Mouse (Mus musculus) heart, embryonic 12.5 days (tissue): ENCODE measurements around the gene Oxct1. TPM values are rescaled to one million over a fixed set of nuclear protein-coding genes. Genes with fewer than 3 reads are reported as not detected.

Source experiments
- ATAC-seq: fragments of 200-750 bp; cut with Nextera tagmentation; 2 replicates; pipeline ENCODE4 v1.8.0; 2017; ENCODE audit warnings: moderate TSS enrichment, moderate library complexity; ENCODE audit not compliant: insufficient number of reproducible peaks, low FRiP score
- H3K27ac ChIP-seq: fragments of 300-500 bp; sonication (generic); 2 replicates; pipeline ENCODE4 v1.5.1; 2016; ENCODE audit warnings: mild to moderate bottlenecking, moderate library complexity; ENCODE audit not compliant: poor library complexity, severe bottlenecking
- H3K27me3 ChIP-seq: fragments of 300-500 bp; sonication (generic); replicated peaks from 2 replicates; pipeline ENCODE4 v1.6.1; 2016; ENCODE audit warnings: mild to moderate bottlenecking, moderate library complexity
- H3K36me3 ChIP-seq: fragments of 300-500 bp; sonication (generic); 2 replicates; pipeline ENCODE4 v1.6.1; 2016; ENCODE audit warnings: mild to moderate bottlenecking, moderate library complexity
- H3K4me1 ChIP-seq: fragments of 300-500 bp; sonication (generic); replicated peaks from 2 replicates; pipeline ENCODE4 v1.6.1; 2016; ENCODE audit warnings: mild to moderate bottlenecking
- H3K4me2 ChIP-seq: fragments of 300-500 bp; sonication (generic); 2 replicates; pipeline ENCODE4 v1.6.1; 2016; ENCODE audit warnings: mild to moderate bottlenecking, moderate library complexity
- H3K4me3 ChIP-seq: fragments of 300-500 bp; sonication (generic); 2 replicates; pipeline ENCODE4 v1.5.1; 2016; ENCODE audit warnings: mild to moderate bottlenecking
- H3K9ac ChIP-seq: fragments of 300-500 bp; sonication (generic); 2 replicates; pipeline ENCODE4 v1.6.1; 2016; ENCODE audit warnings: mild to moderate bottlenecking, moderate library complexity
- H3K9me3 ChIP-seq: fragments of 300-500 bp; sonication (generic); replicated peaks from 2 replicates; pipeline ENCODE4 v1.6.1; 2016; ENCODE audit warnings: mild to moderate bottlenecking, moderate library complexity
- whole genome bisulfite sequencing: fragments of 180-500 bp; shearing (Covaris S2); methylation state at CpG from one replicate; pipeline ENCODE4 v1.1.7; 2016; 5-methylcytosine and 5-hydroxymethylcytosine counted together
- polyA plus RNA-seq: library from polyadenylated mRNA; unstranded; fragments of >200 nt; fragmentation: Nextera tagmentation; extraction: Ambion mirVana; gene quantifications from 2 replicates; pipeline ENCODE4 v1.2.1, GENCODE M21; 2016

Oxct1 gene
- polyA plus RNA-seq, 1 experiment from 2014 or later: 335 TPM

DNA sequence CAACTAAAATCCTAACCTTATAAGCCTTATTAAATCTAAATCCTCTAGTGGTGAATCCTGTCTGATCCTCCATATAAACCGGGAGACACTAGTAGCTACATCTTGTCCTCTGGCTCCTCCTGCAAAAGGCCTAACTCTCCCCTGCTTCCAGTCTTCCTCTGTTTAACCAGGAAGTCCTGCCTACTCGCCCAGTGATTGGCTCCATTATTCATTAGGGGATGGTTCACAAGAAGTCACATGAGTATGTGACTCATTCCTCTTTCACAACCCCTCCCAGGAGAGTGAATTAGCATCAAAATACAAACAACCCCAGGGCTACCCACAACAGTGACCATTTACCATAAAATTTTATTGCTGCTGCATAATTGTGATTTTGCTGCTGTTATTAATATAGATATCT is 27.0 kb upstream of the Oxct1 start:
- H3K27ac ChIP-seq: no peak overlapping the region
- ATAC-seq: no peak

DNA sequence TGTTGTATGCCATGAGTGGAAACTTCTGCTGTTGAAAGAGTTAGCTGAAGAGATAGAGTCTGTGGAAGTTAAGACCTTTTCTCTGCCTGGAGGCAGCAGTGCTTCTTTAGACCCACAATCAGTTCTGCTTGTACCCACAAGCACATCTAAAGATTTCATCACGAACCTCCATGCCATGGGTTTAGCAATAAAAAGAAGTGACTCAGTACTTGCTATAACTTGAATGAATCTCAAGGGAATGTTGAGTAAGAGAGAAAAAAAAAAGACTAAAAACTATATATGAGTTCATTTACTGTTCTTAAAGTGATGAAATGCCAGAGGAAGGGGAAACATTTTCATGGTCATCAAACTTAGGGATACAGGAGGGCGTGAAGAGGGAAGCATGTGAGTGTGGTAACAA is 25.6 kb upstream of the Oxct1 start:
- ATAC-seq: no peak

More for the DNA sequence above, 27.0 kb upstream of the Oxct1 start:
- Histone ChIP-seq H3K36me3 (no peaks in the 10 kb centered on the region), H3K27me3 (no peaks in the 10 kb centered on the region), H3K4me3 (no peak overlapping the region), H3K4me2 (no peak overlapping the region), H3K9ac (no peak overlapping the region), H3K9me3 (no peaks in the 10 kb centered on the region), H3K4me1 (0 out of 2 replicates have a peak, but pooled peaks cover 5% of the 10 kb centered on the region)
- WGBS: 72% methylated on average over 2 of the region's 2 CpGs

DNA sequence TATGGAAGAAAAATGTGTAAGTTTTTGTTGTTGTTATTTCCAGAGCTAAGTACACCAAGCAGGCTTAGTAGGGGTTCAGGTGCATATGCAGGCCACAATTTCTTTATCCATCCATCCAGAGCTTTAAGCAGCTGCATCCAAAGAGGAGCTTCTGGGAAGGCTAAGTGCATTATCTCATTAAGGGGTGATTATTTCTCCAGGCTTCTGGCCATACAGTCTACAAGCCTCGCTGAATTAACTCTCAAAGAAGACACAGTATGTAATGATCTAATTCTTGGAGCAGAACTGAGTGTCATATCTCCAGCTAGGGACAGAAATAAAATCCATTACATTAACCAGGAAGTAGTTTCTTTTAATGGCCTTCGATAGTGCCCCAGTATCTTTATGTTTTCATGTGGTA is 12.3 kb upstream of the Oxct1 start:
- Histone ChIP-seq H3K4me3 (no peak overlapping the region), H3K4me2 (no peak overlapping the region), H3K36me3 (no peaks in the 10 kb centered on the region), H3K9ac (no peak overlapping the region), H3K4me1 (no peaks in the 10 kb centered on the region), H3K9me3 (no peaks in the 10 kb centered on the region), H3K27me3 (no peaks in the 10 kb centered on the region), H3K27ac (no peak overlapping the region)
- no peak for ATAC-seq
- WGBS: 61% methylated on average over 2 of the region's 2 CpGs

More for the DNA sequence above, 25.6 kb upstream of the Oxct1 start:
- 65% methylated on average over 2 of the region's 2 CpGs for WGBS
- Histone ChIP-seq H3K9ac (no peak overlapping the region), H3K9me3 (peaks cover 8% of the 10 kb centered on the region), H3K4me1 (0 out of 2 replicates have a peak, but pooled peaks cover 2% of the 10 kb centered on the region), H3K4me2 (no peak overlapping the region), H3K27me3 (no peaks in the 10 kb centered on the region), H3K36me3 (no peaks in the 10 kb centered on the region), H3K4me3 (no peak overlapping the region), H3K27ac (no peak overlapping the region)

GRCm38 (mm10) chr15:4020711-4021110 is 5.5 kb upstream of the Oxct1 start:
- 60% methylated on average over 4 of the region's 4 CpGs for WGBS
- no peak overlapping the region for H3K4me2 ChIP-seq
- no peak overlapping the region for H3K4me3 ChIP-seq
- no peak overlapping the region for H3K9ac ChIP-seq
- H3K27ac ChIP-seq: no peak overlapping the region
- H3K4me1 ChIP-seq: peaks cover 7% of the 10 kb centered on the region
- no peaks in the 10 kb centered on the region for H3K9me3 ChIP-seq
- H3K27me3 ChIP-seq: no peaks in the 10 kb centered on the region
- no peak for ATAC-seq
- H3K36me3 ChIP-seq: no peaks in the 10 kb centered on the region

- no peaks in the 10 kb centered on the region for H3K9me3 ChIP-seq
- H3K4me2 ChIP-seq: no peak overlapping the region
- WGBS: 77% methylated on average over 2 of the region's 2 CpGs
- no peak overlapping the region for H3K4me3 ChIP-seq
- no peaks in the 10 kb centered on the region for H3K36me3 ChIP-seq
- no peaks in the 10 kb centered on the region for H3K27me3 ChIP-seq
- H3K4me1 ChIP-seq: peaks cover 17% of the 10 kb centered on the region
- no peak for ATAC-seq
- no peak overlapping the region for H3K9ac ChIP-seq
- no peak overlapping the region for H3K27ac ChIP-seq
Observed at GRCm38 (mm10) chr15:4023747-4024146, 2.4 kb upstream of the Oxct1 start.

DNA sequence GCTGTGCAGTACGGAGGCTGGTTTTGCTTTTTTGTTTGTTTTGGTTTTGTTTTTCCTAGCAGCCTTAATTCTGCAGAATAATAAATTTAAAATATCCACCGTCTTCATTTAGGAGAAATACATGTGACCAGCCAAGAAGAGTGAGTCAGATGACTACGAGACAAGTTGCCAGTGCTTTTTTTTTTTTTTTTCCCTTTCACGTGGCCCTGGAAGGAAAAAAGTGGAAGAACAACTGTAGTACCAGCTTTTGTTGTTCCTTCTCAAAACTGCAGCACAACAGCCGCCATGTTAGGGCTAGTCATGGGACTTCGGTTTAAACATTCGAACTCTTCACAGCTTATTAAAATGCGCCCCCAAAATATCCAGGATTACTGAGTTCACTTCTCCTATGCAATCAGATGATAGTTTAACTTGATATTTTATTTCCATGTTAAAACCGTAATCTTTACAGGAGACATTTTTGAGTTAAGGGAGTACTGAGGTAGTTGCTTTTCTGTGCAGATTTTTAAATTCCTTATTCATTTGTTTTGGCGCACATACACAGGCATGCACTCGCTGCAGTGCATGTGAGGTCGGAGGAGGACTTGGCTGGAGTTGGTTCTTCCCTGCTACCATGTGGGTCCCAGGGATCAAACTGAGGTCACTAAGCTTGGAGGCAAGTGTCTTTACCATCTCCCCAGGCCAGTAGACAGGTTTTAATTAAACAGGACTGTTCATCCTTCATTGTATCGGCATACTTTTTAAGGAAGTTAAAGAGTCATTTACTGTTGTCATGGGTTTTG is 1.3 kb upstream of the Oxct1 start:
- 80% methylated on average over 13 of the region's 13 CpGs for WGBS

GRCm38 (mm10) chr15:4025508-4025904 is 677 bp upstream of the Oxct1 start:
- no peak for ATAC-seq
- peak overlapping the region; percentile 90 for H3K4me3 ChIP-seq
- H3K9ac ChIP-seq: 0 out of 2 replicates have a peak overlapping the region, but pooled peaks have one; percentile 94
- H3K4me1 ChIP-seq: peaks cover 17% of the 10 kb centered on the region
- no peaks in the 10 kb centered on the region for H3K36me3 ChIP-seq
- no peaks in the 10 kb centered on the region for H3K9me3 ChIP-seq
- WGBS: 46% methylated on average over 11 of the region's 11 CpGs
- peak overlapping the region; percentile 99 for H3K27ac ChIP-seq
- no peaks in the 10 kb centered on the region for H3K27me3 ChIP-seq
- peak overlapping the region; percentile 72 for H3K4me2 ChIP-seq

More for the DNA sequence above, 1.3 kb upstream of the Oxct1 start:
- H3K27ac ChIP-seq: no peak overlapping the region
- no peaks in the 10 kb centered on the region for H3K36me3 ChIP-seq
- peak overlapping the region; percentile 72; the same call in 1 of the 2 replicates for H3K4me2 ChIP-seq
- no peak for ATAC-seq
- H3K27me3 ChIP-seq: no peaks in the 10 kb centered on the region
- H3K9ac ChIP-seq: no peak overlapping the region
- no peak overlapping the region for H3K4me3 ChIP-seq
- no peaks in the 10 kb centered on the region for H3K9me3 ChIP-seq
- peaks cover 17% of the 10 kb centered on the region for H3K4me1 ChIP-seq

DNA sequence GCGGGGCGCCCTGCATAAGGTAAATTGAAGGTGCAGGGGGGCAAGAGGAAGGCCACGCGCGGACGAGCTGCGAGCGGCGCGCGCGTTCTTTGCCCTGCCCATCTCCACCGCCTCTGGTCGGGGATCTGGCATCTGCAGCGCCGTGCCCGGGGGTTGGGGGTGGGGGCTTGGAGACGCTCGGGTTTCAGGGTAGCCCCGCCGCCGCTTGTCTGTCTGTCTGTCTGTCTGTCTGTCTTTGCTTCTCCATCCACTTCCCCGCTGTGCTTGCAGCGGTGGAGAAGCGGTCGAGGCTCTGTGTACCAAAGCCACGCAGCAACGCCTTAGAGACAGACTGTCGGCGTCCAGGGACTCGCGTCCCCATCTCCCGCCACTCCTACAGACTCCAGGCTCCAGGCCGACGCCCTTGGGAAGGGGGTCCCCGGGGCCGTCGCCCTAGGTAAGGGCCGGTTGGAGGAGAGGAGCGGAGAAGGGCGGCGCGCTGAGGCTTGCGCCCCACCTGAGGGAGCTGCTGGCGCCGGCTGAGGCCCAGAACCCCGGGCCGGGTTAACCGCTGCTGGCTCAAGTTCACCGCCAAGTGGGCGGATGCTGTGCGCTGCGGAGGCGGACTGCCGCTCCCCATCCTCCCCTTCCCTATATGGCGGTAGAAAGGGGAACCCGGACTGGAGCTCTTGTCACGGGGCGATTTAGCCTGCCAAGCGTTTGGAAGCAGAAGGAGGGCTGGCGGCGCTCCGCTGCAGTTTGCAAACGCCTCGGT is 825 bp downstream of the Oxct1 start:
- under 1% methylated on average over 65 of the region's 65 CpGs for WGBS
- no peaks in the 10 kb centered on the region for H3K36me3 ChIP-seq

GRCm38 (mm10) chr15:4027671-4028410 is 1.7 kb downstream of the Oxct1 start:
- H3K9ac ChIP-seq: peak overlapping the region; percentile 94
- ATAC-seq: no peak
- H3K4me1 ChIP-seq: peaks cover 38% of the 10 kb centered on the region
- no peaks in the 10 kb centered on the region for H3K27me3 ChIP-seq
- peak overlapping the region; percentile 90 for H3K4me3 ChIP-seq
- peak overlapping the region; percentile 72 for H3K4me2 ChIP-seq
- WGBS: 5% methylated on average over 6 of the region's 6 CpGs
- H3K9me3 ChIP-seq: no peaks in the 10 kb centered on the region
- H3K36me3 ChIP-seq: no peaks in the 10 kb centered on the region
- peak overlapping the region; percentile 99 for H3K27ac ChIP-seq

More for the DNA sequence above, 825 bp downstream of the Oxct1 start:
- Histone ChIP-seq H3K4me1 (peaks cover 29% of the 10 kb centered on the region), H3K9ac (peak overlapping the region; percentile 94), H3K4me3 (peak overlapping the region; percentile 90), H3K9me3 (no peaks in the 10 kb centered on the region), H3K27me3 (no peaks in the 10 kb centered on the region), H3K27ac (peak overlapping the region; percentile 99), H3K4me2 (peak overlapping the region; percentile 72)
- peak; percentile 84 for ATAC-seq

DNA sequence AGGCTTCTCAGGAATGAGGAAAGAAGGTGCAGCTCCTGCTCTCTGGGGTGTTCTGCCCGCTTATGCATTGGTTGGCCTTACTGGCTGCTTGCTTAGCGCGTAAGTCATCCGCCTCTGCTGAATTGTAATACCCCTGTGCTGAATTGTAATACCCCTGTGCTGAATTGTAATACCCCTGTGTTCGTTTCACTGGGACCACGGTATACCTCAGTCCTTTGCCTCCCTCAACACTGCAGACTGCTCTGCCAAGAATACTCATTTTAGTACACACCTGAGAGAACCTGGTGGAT is 2.2 kb downstream of the Oxct1 start:
- Histone ChIP-seq H3K27ac (peak overlapping the region; percentile 99; the same call in 1 of the 2 replicates), H3K4me1 (peaks cover 43% of the 10 kb centered on the region), H3K4me2 (peak overlapping the region; percentile 72), H3K9me3 (no peaks in the 10 kb centered on the region), H3K36me3 (no peaks in the 10 kb centered on the region), H3K4me3 (0 out of 2 replicates have a peak overlapping the region, but pooled peaks have one; percentile 90), H3K27me3 (no peaks in the 10 kb centered on the region), H3K9ac (no peak overlapping the region)
- WGBS: 80% methylated on average over 6 of the region's 6 CpGs
- ATAC-seq: no peak

DNA sequence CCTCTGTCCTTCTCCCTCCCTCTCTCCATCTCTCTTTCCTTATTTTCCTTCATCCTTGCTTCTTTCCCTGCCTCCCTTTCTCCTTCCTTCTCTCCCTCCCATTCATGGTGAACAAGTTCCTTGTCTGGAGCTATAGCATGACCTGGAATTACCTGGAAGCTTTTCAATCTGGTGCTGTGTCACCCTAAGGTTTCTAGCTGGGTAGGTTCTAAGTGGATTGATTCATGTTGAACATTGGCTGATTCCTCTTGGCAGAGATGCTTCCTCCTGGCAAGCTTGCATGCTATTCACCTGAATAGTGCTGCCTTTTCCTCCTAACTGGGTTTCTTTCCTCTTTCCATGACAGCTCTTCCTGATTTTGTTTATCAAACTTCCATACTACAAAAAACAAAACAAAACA is 2.8 kb downstream of the Oxct1 start:
- no peak overlapping the region for H3K9ac ChIP-seq
- no peaks in the 10 kb centered on the region for H3K27me3 ChIP-seq
- peaks cover 48% of the 10 kb centered on the region for H3K4me1 ChIP-seq
- no peaks in the 10 kb centered on the region for H3K36me3 ChIP-seq
- H3K4me3 ChIP-seq: no peak overlapping the region
- H3K27ac ChIP-seq: 0 out of 2 replicates have a peak overlapping the region, but pooled peaks have one; percentile 5
- no peak overlapping the region for H3K4me2 ChIP-seq
- no peak for ATAC-seq
- no peaks in the 10 kb centered on the region for H3K9me3 ChIP-seq
